ENCODE assay signal across 13 mouse cellular contexts in the genomic region with DNA sequence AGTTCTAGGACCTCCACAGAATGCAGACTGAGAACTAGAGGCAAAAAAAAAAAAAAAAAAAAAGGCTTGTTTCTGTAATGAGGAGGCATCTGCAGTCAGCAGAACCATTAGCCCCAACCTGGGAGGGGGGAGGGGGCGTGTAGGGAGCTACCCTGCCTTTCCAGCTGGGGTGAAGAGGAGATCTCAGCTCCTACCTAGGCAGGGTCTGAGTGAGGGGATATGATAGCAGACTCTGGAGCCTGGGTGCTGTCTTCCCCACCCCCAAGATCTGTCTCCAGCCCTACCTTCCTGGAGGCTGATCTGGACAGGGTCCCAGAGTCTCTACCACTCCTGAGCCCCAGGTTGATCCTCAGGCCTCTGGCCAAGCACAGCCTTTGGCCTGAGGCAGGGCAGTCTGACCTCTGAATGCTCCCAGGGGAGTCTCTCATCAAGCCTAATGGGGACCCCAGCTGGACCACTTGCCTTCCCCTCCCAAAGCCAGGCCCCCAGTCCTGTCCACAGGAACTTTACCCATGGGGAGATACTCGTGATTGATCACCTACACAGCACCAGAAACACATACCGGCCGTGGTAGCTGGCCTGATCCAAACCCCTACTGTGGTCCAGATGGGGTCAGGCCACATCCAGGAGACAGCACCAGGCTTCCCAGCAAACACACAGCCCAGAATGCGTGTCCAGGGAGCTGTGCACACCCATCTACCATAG. TPM values are rescaled to one million over a fixed set of nuclear protein-coding genes. Genes with fewer than 3 reads are reported as not detected.
DNase-seq lines count a peak whose midpoint lies in the region; ATAC-seq lines count a peak whose summit lies in the region.
"Had no signal": no experiment of that assay in that cellular context is flagged by ENCODE, and none has a peak within 500 bp of the region (broad histone marks: within the 10 kb centered on the region; RNA-seq: fewer than 3 reads in every experiment).

No protein-coding gene starts in this region.

- H3K9ac ChIP-seq in midbrain, embryonic 12.5 days (replicated peaks) = peak overlapping the region; percentile 47
- no peak overlapping the region for H3K9ac ChIP-seq in liver, embryonic 12.5 days

- H3K9me3 ChIP-seq in hindbrain, embryonic 10.5 days = no peaks in the 10 kb centered on the region
- no peaks in the 10 kb centered on the region for H3K9me3 ChIP-seq in midbrain, embryonic 12.5 days
- no peaks in the 10 kb centered on the region for H3K9me3 ChIP-seq in liver, embryonic 12.5 days (replicated peaks)
- H3K9me3 ChIP-seq: G1E had no signal

- no peak; the same call in 1 of the 2 replicates for ATAC-seq in midbrain, embryonic 12.5 days (ENCODE audit: low FRiP score, low read depth)
- no peak for ATAC-seq in frontal cortex, adult (ENCODE audit: low TSS enrichment)
- no peak for ATAC-seq in liver, embryonic 12.5 days
- ATAC-seq: intestine, postnatal 0 days had no signal

- DNase-seq in ES-CJ7 (ENCODE audit: low read depth, low spot score) (peak; percentile 84), liver (no peak)
- DNase-seq in embryo, embryonic 9.5 days (ENCODE audit: extremely low spot score) = peak; percentile 71
- DNase-seq in hindbrain, embryonic 10.5 days (ENCODE audit: low spot score) = peak; percentile 70
- no peak for DNase-seq in adrenal gland, postnatal 36 days
- DNase-seq: adrenal gland, adult 8-10 months; cerebellum, adult 18-20 months had no signal

- 11% methylated on average over 5 of the region's 5 CpGs for WGBS in hindbrain, embryonic 10.5 days
- WGBS in midbrain, embryonic 12.5 days = 7% methylated on average over 5 of the region's 5 CpGs
- WGBS in liver, embryonic 12.5 days (ENCODE audit: insufficient replicate concordance) = 34% methylated on average over 5 of the region's 5 CpGs

- H3K4me3 ChIP-seq in hindbrain, embryonic 10.5 days = peak overlapping the region; percentile 29
- no peak overlapping the region for H3K4me3 ChIP-seq in midbrain, embryonic 12.5 days
- no peak overlapping the region for H3K4me3 ChIP-seq in liver, embryonic 12.5 days

- peaks cover 85% of the 10 kb centered on the region for H3K4me1 ChIP-seq in hindbrain, embryonic 10.5 days (replicated peaks)
- peaks cover 55% of the 10 kb centered on the region for H3K4me1 ChIP-seq in midbrain, embryonic 12.5 days
- peaks cover 6% of the 10 kb centered on the region; the same call in 1 of the 2 replicates for H3K4me1 ChIP-seq in liver, embryonic 12.5 days

- H3K4me2 ChIP-seq in midbrain, embryonic 12.5 days (replicated peaks) = peak overlapping the region; percentile 28
- H3K4me2 ChIP-seq in liver, embryonic 12.5 days = no peak overlapping the region

- peaks cover 73% of the 10 kb centered on the region for H3K36me3 ChIP-seq in hindbrain, embryonic 10.5 days
- H3K36me3 ChIP-seq in midbrain, embryonic 12.5 days = peaks cover 24% of the 10 kb centered on the region
- H3K36me3 ChIP-seq in liver, embryonic 12.5 days = no peaks in the 10 kb centered on the region
- H3K36me3 ChIP-seq: G1E had no signal

- H3K27me3 ChIP-seq in hindbrain, embryonic 10.5 days (ENCODE audit: insufficient read depth, poor library complexity, severe bottlenecking) = no peaks in the 10 kb centered on the region
- no peaks in the 10 kb centered on the region for H3K27me3 ChIP-seq in midbrain, embryonic 12.5 days
- H3K27me3 ChIP-seq in liver, embryonic 12.5 days (replicated peaks) = peaks cover 72% of the 10 kb centered on the region

- peak overlapping the region; percentile 95 for H3K27ac ChIP-seq in hindbrain, embryonic 10.5 days
- H3K27ac ChIP-seq in midbrain, embryonic 12.5 days (replicated peaks) = peak overlapping the region; percentile 98
- no peak overlapping the region for H3K27ac ChIP-seq in liver, embryonic 12.5 days

RNA-seq across cellular contexts. Expression of gene Parp16, which starts 19.8 kb away (rescaled TPM):
- 7.7 and 8.0 TPM in 2 replicates for polyA plus RNA-seq in hindbrain, embryonic 10.5 days (2016; fragmentation: Nextera tagmentation; extraction: Ambion mirVana)
- polyA plus RNA-seq in midbrain, embryonic 12.5 days (2016; fragmentation: Nextera tagmentation; extraction: Ambion mirVana) = 5.6 and 6.5 TPM in 2 replicates
- 10 to 100 TPM; 11.8 to 21.2 TPM for total RNA-seq in adrenal gland, postnatal 36 days (2021)
- 7.7 and 8.6 TPM in 2 replicates for polyA plus RNA-seq in liver, embryonic 12.5 days (2016; fragmentation: Nextera tagmentation; extraction: Ambion mirVana)

RNA-seq across cellular contexts. Expression of gene Igdcc3, which starts 34.4 kb away (rescaled TPM):
- 218 and 357 TPM in 2 replicates for polyA plus RNA-seq in hindbrain, embryonic 10.5 days (2016; fragmentation: Nextera tagmentation; extraction: Ambion mirVana)
- polyA plus RNA-seq in midbrain, embryonic 12.5 days (2016; fragmentation: Nextera tagmentation; extraction: Ambion mirVana) = 62.1 and 74.7 TPM in 2 replicates
- total RNA-seq in adrenal gland, postnatal 36 days (2021) = 1 to 10 TPM; 1.2 to 1.9 TPM
- 0.75 and 0.79 TPM in 2 replicates for polyA plus RNA-seq in liver, embryonic 12.5 days (2016; fragmentation: Nextera tagmentation; extraction: Ambion mirVana)
- polyA plus RNA-seq: G1E; thymus, postnatal 0 days had no signal

Comparison
In these comparisons a context has a peak if more than half of its experiments do, and no peak if none do; other contexts are left out.
1. DNase-seq: peak in ES-CJ7 (single experiment), embryo, embryonic 9.5 days (single experiment) and hindbrain, embryonic 10.5 days (single experiment); none in adrenal gland, postnatal 36 days (0 of 2) and liver (single experiment).
2. RNA of gene Igdcc3, which starts 34.4 kb away (polyA plus RNA-seq): 218 to 357 TPM in hindbrain, embryonic 10.5 days and 62.1 to 74.7 TPM in midbrain, embryonic 12.5 days; 0.75 to 0.79 TPM in liver, embryonic 12.5 days; every median in the first group is over 10 times any median in the second.